Mouse (Mus musculus) embryonic facial prominence, embryonic 10.5 days (tissue): ENCODE results near the gene Fmnl1. TPM values are rescaled to one million over a fixed set of nuclear protein-coding genes. Genes with fewer than 3 reads are reported as not detected.
A peak's percentile ranks its signal among the peaks of the same experiment; 100 is the strongest.

Experiments used
- DNase-seq: peaks from one replicate; pipeline ENCODE4 v3.0.0-alpha.2; 2017; ENCODE audit warnings: low spot score
- H3K27ac ChIP-seq: fragments of 300-500 bp; sonication (generic); replicated peaks from 2 replicates; pipeline ENCODE4 v1.5.1; 2016; ENCODE audit warnings: mild to moderate bottlenecking
- H3K27me3 ChIP-seq: fragments of 300-500 bp; sonication (generic); replicated peaks from 2 replicates; pipeline ENCODE4 v1.6.1; 2016; ENCODE audit warnings: low read depth, mild to moderate bottlenecking; ENCODE audit not compliant: poor library complexity, severe bottlenecking
- H3K36me3 ChIP-seq: fragments of 300-500 bp; sonication (generic); replicated peaks from 2 replicates; pipeline ENCODE4 v1.6.1; 2016; ENCODE audit warnings: mild to moderate bottlenecking, moderate library complexity
- H3K4me1 ChIP-seq: fragments of 300-500 bp; sonication (generic); 2 replicates; pipeline ENCODE4 v1.6.1; 2016
- H3K4me3 ChIP-seq: fragments of 300-500 bp; sonication (generic); 2 replicates; pipeline ENCODE4 v1.5.1; 2016; ENCODE audit warnings: mild to moderate bottlenecking, moderate library complexity
- H3K9me3 ChIP-seq: fragments of 300-500 bp; sonication (generic); 2 replicates; pipeline ENCODE4 v1.6.1; 2016; ENCODE audit warnings: mild to moderate bottlenecking
- WGBS: fragments of 180-500 bp; shearing (Covaris S2); methylation state at CpG from one replicate; pipeline ENCODE4 v1.1.7; 2016; 5-methylcytosine and 5-hydroxymethylcytosine counted together
- polyA plus RNA-seq: library from polyadenylated mRNA; unstranded; fragments of >200 nt; fragmentation: Nextera tagmentation; extraction: Ambion mirVana; gene quantifications from 2 replicates; pipeline ENCODE4 v1.2.1, GENCODE M21; 2016

Gene Fmnl1
- polyA plus RNA-seq, 1 experiment from 2014 or later: 0.67 TPM

DNA sequence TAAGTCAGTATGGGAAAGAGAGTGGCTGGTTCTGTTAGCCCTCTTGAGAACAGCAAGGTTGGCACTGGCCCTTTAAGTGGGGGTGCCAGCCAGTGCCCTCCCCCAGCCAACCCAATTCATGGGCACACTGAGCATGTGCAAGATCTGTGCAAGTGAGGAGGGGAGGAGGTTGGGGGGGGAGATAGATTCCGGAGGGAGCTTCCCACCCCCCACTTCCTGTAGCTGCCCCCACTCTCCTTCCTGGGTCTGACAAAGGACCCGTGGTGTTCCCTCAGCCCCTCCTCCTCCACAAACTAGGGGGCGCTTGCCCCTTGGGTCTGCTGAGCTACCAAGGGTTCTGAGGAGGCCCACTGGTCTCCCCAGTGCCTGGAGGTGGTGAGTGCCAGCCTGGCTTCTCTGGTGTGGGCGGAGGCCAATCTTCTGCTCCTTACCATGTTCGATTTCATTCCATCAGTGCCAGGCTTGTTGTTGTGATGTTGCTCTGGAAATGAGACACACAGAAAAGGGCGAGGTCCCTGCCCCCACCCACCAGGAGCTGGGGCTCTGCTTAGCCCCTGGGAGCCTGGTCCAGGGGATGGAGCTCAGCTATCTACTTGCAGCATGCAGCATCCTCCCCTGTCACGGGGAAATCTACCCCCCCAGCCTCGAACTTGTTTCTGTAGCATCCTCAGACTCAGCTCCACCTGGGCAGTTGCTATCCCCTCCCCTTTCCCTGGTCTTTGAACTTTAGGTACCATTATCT is 28.3 kb upstream of the Fmnl1 start:
- Histone ChIP-seq H3K36me3 (peaks cover 24% of the 10 kb centered on the region), H3K27me3 (no peaks in the 10 kb centered on the region), H3K4me3 (peak overlapping the region; percentile 21), H3K4me1 (peaks cover 47% of the 10 kb centered on the region), H3K9me3 (no peaks in the 10 kb centered on the region), H3K27ac (peak overlapping the region; percentile 82)
- WGBS: 27% methylated on average over 8 of the region's 8 CpGs
- peak; percentile 57 for DNase-seq

DNA sequence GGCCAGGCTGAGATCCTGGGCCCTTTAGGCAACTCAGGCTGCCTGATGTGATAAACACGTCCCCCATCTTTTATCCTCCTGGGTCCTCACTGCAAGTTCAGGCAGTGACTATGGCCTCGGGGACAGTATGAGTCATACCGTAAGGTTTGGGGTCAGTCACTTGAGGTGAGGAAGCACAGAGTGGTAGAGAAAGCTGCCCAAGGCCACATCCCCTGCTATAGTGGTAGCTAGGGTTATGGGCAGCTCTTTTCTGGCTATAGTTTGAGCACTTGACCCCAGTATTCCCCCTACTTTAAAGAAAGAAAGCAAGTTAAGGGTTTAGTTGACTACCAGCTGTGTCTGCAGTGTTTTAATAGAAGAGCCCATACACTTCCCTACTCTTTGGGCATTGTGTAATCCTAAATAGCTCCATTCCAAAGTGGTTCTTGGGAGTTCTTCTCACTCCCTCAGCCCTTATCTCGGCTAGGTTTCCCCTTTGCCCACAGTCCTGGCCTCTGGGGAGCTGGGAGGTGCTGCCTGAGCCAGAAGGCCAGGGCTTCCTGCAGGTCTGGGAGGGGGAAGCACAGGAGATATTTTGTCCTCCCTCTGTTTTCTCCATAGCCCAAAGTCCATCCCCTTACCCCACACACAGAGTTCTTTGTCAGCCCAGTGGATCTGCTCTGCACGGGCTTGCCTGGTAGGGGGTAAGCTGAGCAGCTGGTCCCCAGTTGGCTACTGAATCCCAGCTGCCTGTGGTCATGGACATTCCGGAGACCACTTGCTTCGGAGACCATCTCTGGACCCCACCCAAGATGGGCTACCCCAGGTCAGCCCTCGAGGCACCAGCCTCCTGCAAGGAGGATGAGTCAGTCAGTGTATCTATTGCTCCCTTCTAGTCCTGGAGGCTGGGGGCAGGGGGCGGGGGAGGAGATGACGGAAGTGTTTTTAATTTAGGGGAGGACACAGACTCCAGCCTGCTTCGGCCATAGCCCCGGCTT is 26.3 kb upstream of the Fmnl1 start:
- Histone ChIP-seq H3K4me3 (0 out of 2 replicates have a peak overlapping the region, but pooled peaks have one; percentile 2), H3K4me1 (peaks cover 47% of the 10 kb centered on the region), H3K27ac (peak overlapping the region; percentile 44; the same call in 1 of the 2 replicates), H3K27me3 (no peaks in the 10 kb centered on the region), H3K36me3 (peaks cover 7% of the 10 kb centered on the region), H3K9me3 (no peaks in the 10 kb centered on the region)
- 26% methylated on average over 12 of the region's 12 CpGs for WGBS
- DNase-seq: peak; percentile 21

DNA sequence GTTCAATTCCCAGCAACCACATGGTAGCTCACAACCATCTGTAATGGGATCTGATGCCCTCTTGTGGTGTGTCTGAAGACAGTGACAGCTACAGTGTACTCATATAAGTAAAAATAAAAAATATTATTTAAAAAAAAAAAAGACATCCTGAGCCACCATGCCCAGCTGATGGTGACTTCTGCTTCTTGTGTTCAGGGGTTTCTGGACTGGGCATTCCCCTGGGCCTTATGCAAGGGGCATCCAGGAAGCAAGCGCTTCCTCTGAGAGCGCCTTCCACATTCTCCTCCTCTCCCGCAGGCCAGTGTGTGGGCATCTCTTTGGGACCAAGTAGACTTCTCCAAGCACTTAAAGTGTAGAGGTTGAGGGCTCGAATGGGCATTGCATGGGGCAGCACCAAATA is 24.5 kb upstream of the Fmnl1 start:
- H3K27me3 ChIP-seq: no peaks in the 10 kb centered on the region
- WGBS: 91% methylated on average over 4 of the region's 4 CpGs

DNA sequence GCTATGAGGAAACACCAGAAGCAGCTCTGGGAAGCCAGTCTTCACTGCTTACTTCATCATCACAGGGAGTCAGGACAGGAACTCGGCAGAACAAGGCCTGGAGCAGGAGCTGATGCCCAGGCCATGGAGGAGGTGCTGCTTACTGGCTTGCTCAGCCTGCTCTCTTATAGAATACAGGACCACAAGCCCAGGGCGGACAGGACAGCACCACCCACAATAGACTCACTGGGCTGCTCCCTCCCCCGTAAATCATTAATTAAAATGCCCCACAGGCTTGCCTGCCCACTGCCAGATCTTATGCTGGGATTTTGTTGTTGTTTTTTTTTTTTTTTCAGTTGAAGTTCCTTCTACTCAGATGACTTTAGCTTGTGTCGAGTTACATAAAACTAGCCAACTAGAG is 23.1 kb upstream of the Fmnl1 start:
- H3K27ac ChIP-seq: no peak overlapping the region; the same call in 1 of the 2 replicates
- no peaks in the 10 kb centered on the region for H3K27me3 ChIP-seq
- H3K9me3 ChIP-seq: no peaks in the 10 kb centered on the region
- no peak for DNase-seq
- 64% methylated on average over 4 of the region's 4 CpGs for WGBS
- no peak overlapping the region for H3K4me3 ChIP-seq
- no peaks in the 10 kb centered on the region for H3K36me3 ChIP-seq
- peaks cover 21% of the 10 kb centered on the region for H3K4me1 ChIP-seq

More for the DNA sequence above, 24.5 kb upstream of the Fmnl1 start:
- H3K4me1 ChIP-seq: peaks cover 35% of the 10 kb centered on the region
- DNase-seq: no peak
- no peaks in the 10 kb centered on the region for H3K36me3 ChIP-seq
- H3K9me3 ChIP-seq: no peaks in the 10 kb centered on the region
- no peak overlapping the region for H3K4me3 ChIP-seq
- no peak overlapping the region for H3K27ac ChIP-seq

DNA sequence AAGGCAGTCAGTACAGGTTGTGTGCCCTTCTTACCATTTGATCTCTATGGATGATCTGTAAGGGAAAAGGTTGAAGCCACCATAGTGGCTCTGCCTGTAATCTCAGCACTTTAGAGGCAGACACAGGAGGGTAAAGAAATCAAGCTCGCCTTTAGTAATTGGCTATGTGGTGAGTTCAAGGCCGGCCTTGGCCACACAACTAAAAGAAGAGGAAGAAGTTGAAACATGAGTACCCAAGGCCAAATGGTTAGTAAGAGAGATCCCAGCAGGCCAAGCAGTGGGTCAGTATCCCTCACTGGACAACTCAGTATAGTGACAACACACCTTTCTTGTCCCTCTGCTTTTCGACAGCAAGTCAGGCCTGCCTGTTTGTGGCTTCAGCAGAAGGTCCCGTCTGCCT is 21.1 kb upstream of the Fmnl1 start:
- no peak for DNase-seq
- 93% methylated on average over 4 of the region's 4 CpGs for WGBS
- Histone ChIP-seq H3K4me3 (no peak overlapping the region), H3K27me3 (no peaks in the 10 kb centered on the region), H3K27ac (no peak overlapping the region), H3K9me3 (no peaks in the 10 kb centered on the region), H3K4me1 (peaks cover 7% of the 10 kb centered on the region), H3K36me3 (no peaks in the 10 kb centered on the region)

DNA sequence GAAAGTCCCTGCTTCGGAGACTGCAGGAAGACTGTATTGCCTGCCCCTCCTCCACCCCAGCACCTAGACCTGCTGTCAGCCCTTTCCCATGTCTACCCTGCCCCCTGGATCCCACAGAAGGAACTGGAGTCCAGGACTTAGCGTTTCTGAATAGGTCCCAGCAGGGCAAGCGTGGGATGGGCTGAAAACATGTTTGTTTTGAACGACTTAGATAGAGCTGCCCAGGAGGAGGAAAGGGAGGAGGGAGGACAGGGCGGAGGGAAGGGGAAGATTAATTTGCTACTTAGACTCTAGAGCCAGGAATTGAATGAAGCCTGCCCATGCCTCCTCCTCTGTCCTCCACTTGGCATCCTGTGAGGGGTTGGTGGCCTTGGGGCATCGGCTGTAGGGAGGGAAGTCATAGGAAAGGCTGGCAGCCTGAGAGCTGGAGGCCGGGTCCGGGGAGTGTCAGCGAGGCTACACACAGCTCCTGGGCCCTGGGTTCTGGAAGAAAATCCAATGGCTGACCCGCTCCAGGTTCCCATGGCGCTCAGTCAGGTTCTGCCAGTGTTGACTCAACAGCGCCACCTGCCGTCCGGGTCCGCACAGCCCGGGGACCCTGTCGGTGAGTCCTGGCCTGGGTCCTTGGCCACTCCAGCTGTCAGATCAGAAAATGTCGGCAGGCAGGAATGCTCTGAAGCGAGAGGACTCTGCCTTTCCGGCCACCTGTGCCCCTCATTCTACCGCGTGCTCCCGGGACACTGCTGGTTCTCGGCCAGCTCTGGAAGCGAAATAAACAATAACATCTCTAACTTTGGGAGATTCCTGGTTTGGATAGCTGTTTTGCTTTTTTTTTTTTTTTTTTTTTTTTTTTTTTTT is 12.1 kb upstream of the Fmnl1 start:
- Histone ChIP-seq H3K27ac (peak overlapping the region; percentile 22), H3K36me3 (no peaks in the 10 kb centered on the region), H3K4me1 (peaks cover 11% of the 10 kb centered on the region), H3K27me3 (no peaks in the 10 kb centered on the region), H3K9me3 (no peaks in the 10 kb centered on the region), H3K4me3 (peak overlapping the region; percentile 47)
- peak; percentile 97 for DNase-seq
- WGBS: 1% methylated on average over 25 of the region's 25 CpGs

DNA sequence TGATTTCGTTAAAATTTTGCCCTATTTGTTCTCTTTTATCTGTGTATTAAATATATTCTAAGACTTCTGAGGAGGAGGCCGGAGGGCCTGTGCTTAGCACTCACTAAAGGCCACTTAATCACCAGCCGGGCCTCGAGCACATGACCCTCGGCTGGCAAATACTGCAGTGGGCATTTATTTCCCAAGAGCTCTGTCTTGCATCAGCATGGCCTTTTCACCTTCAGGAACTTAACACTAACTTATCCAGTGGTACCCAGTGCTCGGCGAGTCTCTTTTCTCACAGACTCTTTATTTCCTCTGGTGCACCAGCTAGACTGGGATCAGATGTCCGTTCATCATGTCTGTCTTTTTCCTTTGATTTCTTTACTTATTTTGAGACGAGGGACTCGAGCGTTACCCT is 10.2 kb upstream of the Fmnl1 start:
- no peaks in the 10 kb centered on the region for H3K9me3 ChIP-seq
- WGBS: 87% methylated on average over 11 of the region's 11 CpGs
- no peak overlapping the region for H3K4me3 ChIP-seq
- H3K4me1 ChIP-seq: peaks cover 11% of the 10 kb centered on the region
- H3K27ac ChIP-seq: no peak overlapping the region
- no peaks in the 10 kb centered on the region for H3K27me3 ChIP-seq
- no peak for DNase-seq
- H3K36me3 ChIP-seq: no peaks in the 10 kb centered on the region

DNA sequence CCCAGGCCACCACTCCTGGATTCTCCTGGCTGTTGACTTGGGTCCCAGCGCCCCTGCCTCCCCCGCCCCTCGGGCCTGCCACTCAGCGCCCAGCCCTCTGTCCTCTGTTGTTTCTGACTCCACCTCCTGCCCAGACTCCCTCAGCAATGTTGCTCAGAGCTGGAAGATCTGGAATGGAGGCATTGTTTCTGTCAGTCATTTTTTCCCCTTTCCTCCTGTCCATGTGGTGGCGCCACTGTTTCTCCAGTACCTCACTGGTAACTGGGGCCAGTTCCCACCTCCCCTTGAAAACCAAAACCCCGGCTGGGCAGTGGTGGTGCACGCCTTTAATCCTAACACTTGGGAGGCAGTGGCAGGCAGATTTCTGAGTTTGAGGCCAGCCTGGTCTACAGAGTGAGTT is 9.5 kb upstream of the Fmnl1 start:
- Histone ChIP-seq H3K9me3 (no peaks in the 10 kb centered on the region), H3K4me1 (peaks cover 11% of the 10 kb centered on the region), H3K4me3 (no peak overlapping the region), H3K27me3 (no peaks in the 10 kb centered on the region), H3K36me3 (no peaks in the 10 kb centered on the region), H3K27ac (no peak overlapping the region)
- no peak for DNase-seq
- WGBS: 75% methylated on average over 7 of the region's 7 CpGs

DNA sequence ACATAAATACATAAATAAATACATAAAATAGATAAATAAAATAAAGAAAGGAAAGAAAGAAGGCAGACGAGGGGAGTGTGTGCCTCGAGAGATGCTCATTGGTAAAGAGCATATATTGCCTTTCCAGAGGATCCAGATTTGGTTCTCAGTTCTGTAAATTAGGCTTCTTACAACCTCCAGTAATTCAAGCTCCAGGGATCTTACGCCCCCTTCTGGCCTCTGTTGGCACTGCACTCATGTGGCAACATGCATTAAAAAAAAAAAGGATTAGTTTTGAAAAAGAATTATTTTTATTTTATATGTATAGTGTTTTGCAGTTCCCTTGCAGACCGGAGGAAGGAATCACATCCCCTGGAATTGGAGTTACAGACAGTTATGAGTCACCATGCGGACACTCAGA is 8.8 kb upstream of the Fmnl1 start:
- H3K9me3 ChIP-seq: no peaks in the 10 kb centered on the region
- no peaks in the 10 kb centered on the region for H3K27me3 ChIP-seq
- H3K4me1 ChIP-seq: peaks cover 11% of the 10 kb centered on the region
- no peak overlapping the region for H3K4me3 ChIP-seq
- H3K27ac ChIP-seq: no peak overlapping the region
- 89% methylated on average over 5 of the region's 5 CpGs for WGBS
- no peaks in the 10 kb centered on the region for H3K36me3 ChIP-seq
- no peak for DNase-seq

DNA sequence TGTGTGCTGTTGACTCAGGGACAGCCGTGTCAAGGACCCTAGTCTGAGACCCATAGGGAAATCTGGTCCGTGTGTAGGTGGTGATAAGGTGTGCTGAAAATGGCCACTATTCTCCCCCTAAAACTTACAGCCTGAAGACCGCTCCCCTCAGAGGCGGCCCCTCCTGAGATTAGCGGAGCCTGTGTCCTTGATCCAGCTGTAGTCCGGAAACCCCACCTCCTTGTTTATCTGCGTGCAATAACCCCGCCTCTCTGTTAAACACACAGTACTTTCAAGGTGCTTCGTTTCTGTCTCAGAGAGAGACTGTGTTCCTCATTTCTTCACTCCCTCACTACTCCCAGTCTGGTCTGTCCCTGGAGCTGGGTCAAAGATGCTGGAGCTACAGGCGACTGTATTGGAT is 6.5 kb upstream of the Fmnl1 start:
- WGBS: 27% methylated on average over 10 of the region's 10 CpGs
- Histone ChIP-seq H3K9me3 (no peaks in the 10 kb centered on the region), H3K4me1 (no peaks in the 10 kb centered on the region), H3K27me3 (peaks cover 18% of the 10 kb centered on the region), H3K36me3 (no peaks in the 10 kb centered on the region), H3K4me3 (no peak overlapping the region), H3K27ac (no peak overlapping the region)
- DNase-seq: no peak

DNA sequence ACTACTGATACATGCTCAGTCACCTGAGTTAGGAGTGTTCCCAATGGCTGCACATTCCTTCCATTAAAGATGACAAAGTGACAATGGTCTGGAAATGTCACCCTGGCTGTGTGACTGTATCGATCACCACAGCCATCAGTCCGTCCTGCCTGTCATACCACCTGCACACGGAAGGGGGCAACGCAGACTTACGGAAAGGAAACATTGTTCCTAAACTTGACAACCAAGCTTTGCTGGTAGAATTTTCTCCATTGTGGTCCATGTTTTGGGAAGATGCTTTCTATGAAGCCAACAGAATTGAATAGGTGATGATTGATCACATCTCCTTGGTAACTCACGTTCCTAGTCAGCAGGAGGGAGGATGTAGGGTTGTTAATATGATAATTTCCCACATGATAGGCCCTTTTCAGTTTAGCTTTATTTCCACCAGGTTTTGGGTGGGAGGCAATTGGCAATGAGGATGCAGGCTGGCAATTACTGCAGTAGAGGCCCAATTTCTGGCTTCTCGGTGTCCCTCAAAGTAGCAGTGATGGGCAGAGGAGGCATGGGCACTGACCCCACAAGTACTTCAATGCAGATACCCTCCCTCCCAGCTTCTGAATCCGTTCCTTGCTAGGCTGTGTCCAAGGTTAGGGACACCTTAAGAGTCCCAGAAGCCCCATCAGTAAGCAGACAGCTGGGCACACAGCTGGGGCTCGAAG is 2.1 kb upstream of the Fmnl1 start:
- Histone ChIP-seq H3K9me3 (no peaks in the 10 kb centered on the region), H3K4me3 (no peak overlapping the region), H3K4me1 (peaks cover 14% of the 10 kb centered on the region), H3K36me3 (no peaks in the 10 kb centered on the region), H3K27me3 (peaks cover 63% of the 10 kb centered on the region), H3K27ac (no peak overlapping the region)
- WGBS: 30% methylated on average over 9 of the region's 9 CpGs
- DNase-seq: peak; percentile 66
